Mouse (Mus musculus) MEL-GATA-1-ER (cell line): ENCODE results near the gene Rab31.

Experiments used
- DNase-seq: peaks from one replicate; pipeline ENCODE4 v3.0.0-alpha.2; 2012; ENCODE audit warnings: low read depth; ENCODE audit errors: extremely low read depth

Rab31 gene

DNA sequence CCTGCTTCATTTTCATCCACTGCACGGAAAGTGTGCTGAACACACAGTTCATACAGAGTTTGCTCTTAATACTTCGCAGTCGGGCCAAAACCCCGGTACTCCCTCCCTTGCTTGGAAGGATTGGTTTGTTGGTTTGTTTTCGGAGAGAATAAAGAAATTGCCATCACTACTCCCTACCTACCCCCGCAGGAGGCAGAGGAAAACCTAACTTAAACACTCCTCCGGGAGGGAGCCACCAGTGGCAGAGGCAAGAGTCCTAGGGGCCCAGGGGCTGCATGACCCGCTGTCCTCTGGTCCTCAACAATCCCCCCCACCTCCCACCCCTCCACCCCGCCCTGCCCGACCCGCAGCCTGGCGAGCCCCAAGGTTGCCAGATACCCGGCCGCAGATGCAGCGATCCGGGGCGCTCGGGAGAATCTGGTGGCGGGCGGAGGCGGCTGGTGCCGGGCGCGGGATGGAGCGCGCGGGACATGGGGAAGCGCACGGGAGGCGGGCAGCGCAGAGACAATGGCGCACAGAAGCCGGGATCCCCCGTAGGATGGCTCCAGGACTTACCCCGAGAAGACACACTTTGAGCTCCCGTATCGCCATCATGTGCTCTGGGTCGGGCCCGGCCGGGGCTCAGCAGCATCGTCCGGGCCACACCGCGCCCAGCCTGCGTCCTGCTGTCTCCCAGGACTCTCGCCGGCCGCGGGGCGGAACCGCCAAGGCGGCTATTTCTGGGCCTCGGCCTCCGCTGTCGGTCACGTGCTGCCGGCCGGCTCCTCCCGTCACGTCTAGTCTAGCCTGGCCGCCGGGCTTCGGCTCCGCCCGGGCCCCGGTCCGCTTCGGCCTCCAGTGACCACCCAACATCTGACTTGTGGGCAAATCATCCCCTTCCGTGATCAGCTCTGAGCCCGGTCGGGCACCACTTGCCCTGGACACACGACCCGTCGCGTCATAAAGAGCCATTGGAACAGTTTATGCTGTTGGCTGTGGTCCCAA lies at the start of gene Rab31:
TSS of gene Rab31 (minus strand) at position 802 of the 984 bp plus-strand sequence.
- DNase-seq: peak; percentile 17

DNA sequence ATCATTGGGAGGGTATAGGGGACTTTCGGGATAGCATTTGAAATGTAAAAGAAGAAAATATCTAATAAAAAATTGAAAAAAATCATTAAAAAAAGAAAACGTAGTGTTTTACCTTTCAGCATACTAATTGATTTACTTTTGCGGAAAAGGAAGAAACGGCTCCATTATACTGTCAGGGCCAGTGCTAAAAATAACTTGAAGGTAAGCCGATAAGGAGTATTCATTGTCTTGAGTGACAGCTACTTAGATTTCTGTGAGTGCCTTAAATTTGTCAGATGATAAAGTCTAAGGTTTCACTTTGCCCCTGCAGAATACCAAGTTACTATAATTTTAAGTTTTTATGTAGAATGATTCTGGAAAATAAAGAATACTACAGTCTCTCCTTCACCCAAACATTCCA lies 47.6 kb upstream of the Rab31 start:
- DNase-seq: no peak

DNA sequence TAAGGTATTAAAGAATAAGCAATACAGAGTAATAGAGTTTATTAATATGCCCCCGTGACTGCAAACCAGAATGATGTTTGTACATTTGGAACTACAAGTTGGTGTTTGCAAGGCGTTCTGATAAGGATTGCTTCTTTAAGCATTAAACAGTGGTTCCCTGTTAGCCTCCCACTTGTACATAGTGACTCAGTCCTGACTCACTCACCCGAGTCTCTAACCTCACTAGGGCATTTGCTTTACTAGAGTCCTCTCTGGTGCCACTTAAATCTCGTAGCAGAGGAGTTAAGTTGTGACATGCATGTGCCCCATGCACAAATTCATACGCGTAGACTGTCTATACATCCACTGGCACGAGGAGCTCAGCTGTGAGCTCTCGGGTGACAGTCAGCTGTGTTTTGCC lies 41.2 kb upstream of the Rab31 start:
- no peak for DNase-seq

DNA sequence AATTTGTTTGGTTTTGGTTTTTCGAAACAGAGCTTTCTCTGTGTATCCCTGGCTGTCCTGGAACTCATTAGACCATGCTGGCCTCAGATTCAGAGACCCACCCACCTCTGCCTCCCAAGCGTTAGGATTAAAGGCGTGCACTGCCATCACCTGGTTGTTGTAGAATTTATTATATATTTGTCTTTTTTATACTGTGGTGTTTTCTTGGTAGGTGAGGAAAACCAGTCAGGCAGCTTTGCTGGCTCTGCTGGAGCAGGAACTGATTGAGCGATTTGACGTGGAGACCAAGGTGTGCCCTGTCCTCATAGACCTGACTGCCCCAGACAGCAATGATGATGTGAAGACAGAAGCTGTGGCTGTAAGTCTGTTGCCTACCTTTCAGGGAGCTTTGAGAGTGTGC lies 38.5 kb upstream of the Rab31 start:
- no peak for DNase-seq

DNA sequence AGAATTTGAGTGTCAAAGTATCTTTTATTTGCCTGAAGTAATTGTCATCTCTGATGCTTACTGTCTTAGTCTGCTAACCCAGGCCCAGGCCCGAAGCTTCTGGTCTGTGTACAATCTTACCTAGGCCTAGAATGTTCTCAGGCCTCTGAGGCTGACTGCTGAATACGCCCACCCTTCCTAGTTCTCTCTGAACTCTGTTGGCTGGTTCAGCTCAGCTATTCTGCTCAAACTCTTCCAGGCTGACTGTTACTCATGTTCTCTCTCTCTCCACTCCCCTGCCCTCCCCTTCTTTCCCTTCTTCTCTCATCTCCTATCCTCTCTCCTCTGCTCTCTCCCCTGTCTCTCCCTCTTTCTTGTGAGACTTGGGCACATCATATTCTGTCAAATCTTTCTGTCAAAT lies 33.9 kb upstream of the Rab31 start:
- no peak for DNase-seq

DNA sequence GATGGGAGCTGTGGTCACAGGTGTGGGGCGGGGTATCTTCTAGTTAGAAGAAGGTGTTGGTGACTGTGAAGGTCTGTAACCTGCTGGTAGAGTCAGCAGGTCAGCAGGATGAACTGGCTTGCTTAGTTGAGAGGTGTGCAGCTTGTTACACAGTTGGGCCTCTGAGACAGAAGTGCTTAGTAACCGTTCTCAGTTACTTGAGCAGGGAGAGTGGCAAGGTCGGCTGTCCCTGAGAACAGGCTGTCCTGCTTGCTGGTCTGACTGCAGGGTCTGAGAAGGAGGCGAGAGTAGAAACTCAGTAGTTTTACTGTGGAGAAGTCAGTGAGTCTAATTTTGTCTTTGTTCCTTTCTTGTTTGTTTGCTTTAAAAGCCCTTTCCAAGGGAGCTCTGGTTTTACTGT lies 33.4 kb upstream of the Rab31 start:
- DNase-seq: no peak

DNA sequence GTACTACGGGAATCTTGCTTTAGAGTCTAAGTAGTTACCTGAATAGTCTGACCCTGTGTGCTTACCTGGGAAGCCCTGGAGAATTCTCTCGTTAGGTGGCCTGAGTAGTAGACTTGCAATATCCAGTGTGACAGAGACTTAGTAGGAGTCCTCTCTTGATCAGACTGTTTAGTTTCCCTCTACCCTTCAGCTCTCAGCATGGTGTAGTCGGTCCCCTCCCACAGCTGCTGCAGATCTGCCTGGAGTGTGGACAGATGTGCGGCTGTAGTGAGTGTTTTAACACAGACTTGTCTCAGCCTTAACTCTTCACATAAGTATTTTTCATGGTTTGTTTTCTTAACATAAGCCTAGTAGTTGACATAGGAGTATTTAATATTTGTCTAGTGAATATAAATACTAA lies 29.5 kb upstream of the Rab31 start:
- DNase-seq: no peak

DNA sequence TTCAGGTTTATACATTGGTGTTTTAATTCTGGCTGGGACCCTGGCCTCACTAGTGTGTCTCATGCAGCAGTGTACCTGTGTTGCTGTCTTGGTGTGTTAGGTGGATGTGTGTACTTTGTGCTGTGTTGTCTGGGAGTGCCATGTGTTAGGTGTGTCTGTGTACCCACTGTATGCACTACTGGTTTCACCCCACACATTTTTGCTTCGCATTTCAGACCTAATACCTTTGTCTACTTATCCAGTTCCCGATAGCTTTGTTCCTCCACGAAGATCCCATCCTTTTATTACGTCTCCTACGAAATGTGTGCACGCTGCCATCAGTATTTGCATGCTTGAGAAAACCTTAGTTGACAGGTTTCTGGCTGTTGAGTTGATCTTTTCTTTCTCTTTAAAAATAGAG lies 27.9 kb upstream of the Rab31 start:
- no peak for DNase-seq

DNA sequence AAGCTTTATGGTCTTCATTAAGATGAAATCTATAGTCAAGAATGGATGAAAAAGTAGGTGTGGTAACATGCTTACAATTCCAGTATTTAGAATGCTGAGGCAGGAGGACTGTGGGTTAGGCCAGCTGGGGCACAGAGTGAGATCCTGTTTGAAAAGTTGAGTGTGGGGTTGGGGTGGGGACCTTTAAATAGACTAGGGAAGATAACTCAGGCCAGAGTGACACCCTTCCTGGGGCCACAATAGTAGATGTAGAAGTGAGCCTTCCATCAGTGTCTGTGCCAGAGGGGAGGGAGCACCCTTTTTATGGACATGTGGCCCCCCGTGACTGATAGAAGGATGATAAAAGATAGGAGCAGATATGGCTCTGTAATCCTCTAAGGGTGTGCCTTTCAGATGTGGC lies 26.8 kb upstream of the Rab31 start:
- DNase-seq: no peak

DNA sequence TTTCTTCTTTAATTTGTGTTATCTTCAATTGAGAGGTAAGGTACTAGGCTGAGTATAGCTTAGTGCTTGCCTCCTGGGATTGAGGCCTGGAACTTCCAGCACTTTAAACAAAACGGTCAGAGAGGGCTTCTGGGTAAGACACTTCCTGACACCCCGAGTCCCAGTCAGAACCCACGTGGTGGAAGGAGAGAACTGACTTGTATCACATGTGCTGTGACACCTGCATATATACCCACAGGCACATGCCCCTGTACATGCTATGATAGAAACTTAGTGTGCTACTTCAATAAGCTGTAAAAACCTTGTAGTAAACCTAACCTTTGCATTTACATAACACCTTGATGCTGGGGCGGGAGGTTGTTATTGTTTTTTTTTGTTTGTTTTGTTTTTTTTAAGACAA lies 25.9 kb upstream of the Rab31 start:
- no peak for DNase-seq

DNA sequence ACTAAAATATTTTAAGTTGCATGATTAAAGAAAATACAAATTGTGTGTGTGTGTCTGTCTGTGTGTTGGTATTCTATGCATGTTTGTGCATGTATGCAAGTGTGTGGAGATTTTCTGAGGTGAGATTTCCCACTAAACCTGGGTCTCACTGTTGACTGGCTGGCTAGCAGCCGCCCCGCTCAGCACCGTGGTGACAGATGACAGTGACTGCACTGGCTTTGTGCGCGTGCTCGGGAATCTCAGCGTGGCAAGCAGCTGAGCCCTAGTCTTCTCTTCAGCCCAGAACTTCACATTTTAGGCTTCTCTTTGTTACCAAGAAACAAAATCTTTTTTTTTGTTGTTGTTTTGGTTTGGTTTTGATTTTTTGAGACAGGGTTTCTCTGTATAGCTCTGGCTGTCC lies 23.5 kb upstream of the Rab31 start:
- no peak for DNase-seq

DNA sequence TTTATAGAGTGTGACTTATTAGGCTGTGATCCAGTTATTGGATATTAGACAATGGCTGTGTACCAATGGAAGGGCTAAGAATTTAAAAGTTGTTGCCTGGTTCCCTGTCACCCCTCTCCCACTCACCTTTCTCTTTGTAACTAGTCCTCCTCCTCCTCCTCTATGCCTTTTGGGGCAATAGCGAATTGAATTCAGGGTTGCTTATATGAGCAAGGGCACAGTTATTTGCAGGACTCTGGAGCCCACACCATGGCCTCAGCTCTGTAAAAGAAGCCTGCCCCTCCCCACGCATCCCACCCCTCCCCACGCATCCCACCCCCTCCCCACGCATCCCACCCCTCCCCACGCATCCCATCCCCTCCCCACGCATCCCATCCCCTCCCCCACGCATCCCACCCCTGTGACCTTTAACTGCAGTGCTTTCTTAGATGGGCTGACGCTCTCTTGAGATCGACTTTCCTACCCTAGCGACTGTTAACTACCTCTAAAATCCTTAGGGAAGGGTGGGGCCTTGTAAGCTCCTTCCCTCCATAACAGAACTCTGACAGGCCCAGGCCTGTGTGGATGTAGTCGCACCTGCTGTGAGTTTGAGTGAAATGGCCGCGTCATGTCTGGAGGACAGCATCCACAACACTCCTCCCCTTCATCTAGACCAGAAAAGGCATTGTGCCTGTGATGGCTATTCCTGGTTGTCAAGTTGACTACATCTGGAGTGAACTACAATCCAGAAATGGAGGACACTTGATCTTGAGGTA lies 21.7 kb upstream of the Rab31 start:
- no peak for DNase-seq

DNA sequence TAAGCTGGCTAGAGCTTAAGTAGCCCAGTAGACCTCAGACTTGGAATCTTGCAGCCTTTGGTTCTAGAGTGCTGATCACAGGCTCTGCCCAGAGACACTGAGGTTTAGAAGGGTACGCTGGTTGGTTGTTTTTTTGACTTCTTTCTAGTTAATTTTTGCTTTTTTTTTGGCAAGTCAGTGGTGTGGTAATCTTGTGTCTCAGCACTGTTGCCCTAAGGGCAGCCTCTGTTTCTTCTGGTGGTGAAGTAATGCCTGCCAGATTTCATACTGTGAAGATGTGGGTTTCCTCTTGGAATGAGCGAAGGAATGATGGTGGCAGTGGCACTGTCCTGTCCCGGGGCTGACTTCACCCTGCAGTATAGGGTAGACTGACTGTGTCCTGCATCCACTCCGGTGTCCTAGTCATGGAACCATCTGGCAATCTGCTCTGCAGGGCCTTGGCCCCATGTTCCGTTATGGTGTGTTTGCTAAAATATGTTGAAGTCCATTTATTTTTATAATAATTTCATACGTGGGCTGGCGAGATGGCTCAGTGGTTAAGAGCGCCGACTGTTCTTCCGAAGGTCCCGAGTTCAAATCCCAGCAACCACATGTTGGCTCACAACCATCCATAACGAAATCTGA lies 20.9 kb upstream of the Rab31 start:
- no peak for DNase-seq

DNA sequence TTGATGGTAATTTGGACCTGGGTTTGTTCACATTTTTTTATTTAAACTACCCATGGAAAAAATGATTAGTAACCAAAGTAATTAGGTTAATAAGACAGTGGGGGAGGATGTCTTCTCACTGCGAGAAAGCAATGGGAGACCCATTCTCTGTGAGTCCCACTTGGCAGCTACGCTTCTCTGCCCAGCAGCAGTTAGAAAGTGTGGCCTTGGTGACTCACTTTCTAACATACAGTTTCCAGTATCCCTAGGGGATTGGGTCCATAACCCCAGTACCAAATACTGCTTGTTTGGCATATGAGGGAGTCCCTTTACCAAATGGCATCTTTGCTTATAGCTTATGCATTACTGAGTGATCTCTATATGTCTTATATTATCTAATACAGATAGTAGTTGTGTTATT lies 18.6 kb upstream of the Rab31 start:
- DNase-seq: no peak

DNA sequence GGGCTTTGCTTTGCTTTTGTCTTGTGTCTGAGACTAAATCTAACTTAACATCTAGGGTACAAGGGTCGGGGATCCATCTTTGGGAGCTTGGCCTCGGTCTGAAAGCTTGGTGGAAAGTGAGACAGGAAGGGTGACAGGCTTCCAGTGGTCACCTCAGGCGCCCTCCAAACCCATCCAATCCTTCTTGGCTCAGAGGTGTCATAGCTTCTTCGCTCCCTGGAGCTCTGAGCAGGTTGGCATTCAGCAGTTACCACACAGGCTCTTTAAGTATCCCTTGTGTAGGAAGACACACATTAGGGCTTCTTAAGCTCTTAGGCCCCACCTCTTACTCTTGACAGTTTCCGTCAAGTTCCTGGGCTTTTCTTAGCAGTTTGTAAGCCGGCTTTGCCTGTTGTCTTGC lies 17.0 kb upstream of the Rab31 start:
- DNase-seq: no peak

DNA sequence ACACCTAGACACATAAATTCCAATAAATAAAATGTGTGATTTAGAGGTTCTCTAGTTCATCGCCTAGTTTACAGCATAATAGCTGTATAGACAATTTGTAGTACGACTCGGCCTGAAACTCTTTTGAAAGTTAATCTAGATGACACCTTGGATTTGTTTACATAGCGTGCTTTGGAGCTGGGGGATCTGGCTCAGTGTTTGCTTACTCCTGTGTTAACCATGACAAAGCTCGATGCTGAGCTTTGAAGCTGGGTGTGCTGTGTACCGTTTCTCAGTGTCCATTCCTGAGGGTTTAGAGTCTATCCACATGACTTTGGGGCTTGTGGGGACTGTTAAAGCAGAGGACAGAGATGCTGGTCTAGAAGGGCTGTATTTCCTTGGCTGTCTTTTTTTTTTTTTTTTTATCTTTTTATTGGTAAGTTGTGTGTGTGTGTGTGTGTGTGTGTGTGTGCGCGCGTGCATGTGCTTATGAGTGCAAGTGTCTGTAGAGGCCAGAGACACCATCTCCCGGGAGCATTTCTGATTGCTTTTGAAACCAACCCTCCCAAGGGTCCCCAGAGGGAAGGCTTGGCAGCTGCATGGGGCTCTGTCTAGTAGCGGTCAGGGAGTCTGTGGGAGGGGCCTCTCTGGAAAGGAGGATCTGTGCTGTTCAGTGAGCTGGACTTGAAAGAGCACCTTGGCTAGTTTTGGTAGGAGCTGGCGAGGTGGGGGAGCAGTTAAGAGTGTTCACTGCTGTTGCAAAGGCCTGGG lies 16.2 kb upstream of the Rab31 start:
- no peak for DNase-seq

DNA sequence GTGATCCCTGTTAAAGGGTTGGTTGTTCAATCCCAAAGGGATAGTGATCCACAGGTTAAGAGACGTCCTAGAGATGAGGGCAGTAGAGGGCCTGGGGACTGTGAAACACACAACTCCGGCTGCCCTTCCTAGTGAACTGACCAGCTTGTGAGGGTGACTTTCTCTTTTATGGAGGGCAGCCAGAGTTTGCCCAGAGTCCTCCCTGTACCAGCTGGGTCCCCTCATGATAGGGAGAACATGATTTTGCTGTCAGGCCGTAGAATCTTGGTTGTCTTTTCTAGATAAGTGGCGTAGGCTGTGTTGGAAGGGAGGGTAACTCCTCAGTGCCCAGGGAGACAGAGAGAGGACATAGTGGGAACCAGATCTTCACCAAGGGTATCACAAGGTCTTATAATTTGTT lies 14.7 kb upstream of the Rab31 start:
- DNase-seq: no peak

DNA sequence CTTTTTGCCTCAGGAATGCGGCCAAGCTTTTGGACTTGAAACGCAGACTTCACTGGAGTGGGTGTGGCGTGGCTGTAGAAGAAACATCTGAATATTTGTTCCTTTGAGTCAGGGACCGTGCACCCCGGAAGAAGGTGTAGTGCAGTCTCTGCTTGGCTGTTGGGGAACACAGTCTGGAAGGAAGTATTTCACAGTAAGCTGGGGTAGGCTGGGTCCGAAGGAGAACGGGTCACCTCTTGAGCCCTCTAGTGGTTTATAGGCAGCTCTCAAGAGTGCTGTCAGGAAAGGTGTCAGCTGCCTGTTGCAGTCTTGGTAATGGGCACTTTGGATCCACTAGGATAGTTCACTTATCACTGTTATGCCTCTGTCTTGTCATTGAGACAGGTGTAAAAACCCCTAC lies 13.7 kb upstream of the Rab31 start:
- DNase-seq: no peak

DNA sequence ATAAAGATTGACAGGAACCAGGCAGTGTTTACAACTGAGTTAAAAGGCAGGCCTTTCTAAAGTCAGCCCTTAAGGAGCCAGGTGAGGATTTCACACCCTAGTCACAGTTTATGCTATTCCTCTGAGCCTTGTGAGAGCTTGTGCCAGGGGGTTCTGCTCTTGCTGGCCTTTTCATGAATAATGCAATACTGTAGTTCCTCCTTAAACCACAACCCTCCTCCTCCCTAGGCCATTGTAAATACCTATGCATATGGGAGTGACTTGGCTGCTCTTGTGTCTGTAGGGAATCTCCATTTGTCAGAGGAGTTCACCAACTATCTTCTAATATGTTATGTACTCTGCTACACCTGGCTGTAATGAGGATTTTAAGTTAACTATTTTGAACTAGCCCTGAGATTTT lies 13.2 kb upstream of the Rab31 start:
- DNase-seq: no peak

DNA sequence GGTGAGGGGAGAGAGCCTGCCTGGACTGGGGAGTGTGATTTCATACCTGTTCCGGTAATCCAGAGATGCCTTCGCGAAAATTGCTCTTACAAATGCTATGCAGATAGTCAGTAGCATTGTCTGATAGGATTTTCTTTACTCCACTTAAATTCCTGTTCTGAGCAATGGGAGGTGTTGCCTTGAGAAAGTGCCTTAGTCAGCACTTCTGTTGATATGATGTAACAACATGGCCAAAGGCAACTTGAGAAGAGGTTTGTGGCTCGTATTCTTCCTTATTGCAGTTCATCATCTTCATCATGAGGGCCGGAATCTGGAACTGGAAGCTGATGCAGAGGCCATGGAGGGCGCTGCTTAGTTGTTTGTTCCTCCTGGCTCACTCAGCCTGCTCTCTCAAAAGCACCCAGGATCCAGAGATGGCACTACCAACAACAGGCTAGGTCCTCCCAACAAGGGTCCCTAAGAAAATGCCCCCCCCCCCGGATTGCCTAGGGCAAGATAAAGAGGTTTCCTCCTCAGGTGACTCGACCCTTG lies 12.1 kb upstream of the Rab31 start:
- no peak for DNase-seq
